Mouse (Mus musculus): Measurements from ENCODE around the gene Atp1b2. TPM values are rescaled to one million over a fixed set of nuclear protein-coding genes. Genes with fewer than 3 reads are reported as not detected.
A peak's percentile ranks its signal among the peaks of the same experiment; 100 is the strongest.
"Not testable (repeated sequence)": the region's sequence is repeated elsewhere in the genome, so short reads cannot be mapped to it uniquely, and the experiment has no call there.

Gene Atp1b2
- total RNA-seq, 2 experiments from 2014 or later = 391 to 411 TPM

DNA sequence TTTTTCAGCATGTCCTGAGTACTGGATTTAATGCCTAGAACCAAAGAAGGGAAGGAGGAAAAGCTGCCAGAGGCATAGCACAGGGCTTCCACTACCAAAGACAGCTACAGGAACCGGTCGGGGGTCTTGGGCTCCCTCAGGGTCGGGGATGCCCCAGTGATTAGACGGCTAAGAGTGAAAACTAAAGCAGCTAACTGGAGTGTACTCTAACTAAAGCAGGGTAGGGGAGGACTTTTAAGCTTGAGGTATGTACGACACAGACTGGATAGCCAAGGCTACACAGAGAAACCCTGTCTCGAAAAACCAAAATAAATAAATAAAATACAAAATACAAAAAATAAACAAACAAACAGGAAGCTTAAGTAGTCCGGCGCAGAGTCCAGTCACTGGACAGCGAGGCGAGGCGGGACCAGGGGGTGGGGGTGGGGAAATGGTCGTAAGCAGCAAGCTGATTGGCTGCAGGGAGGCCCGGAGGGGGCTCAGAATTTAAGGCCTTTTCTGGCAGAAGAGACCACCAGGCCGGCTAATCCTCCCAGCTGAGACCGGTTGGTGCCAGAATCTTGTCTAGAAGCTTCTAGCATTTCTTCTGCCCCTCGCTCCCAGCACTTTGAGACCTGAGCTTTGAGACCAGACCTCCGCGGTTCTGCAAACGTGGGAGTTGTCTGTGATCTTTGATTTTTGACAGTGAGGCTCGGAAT is 16.0 kb upstream of the Atp1b2 start, which contains the start of gene Sat2:
Sat2 (plus strand) TSS at position 454 of the 698 bp plus-strand sequence.
- TF ChIP-seq CTCF (conservative IDR thresholded peaks at IDR 0.05) = no peak
- Histone ChIP-seq H3K4me3 (peak within 1 kb of the TSS; percentile 76), H3K27ac (peak within 1 kb of the TSS; percentile 94)
- DNase-seq (ENCODE audit: low spot score in 2 of 2) = peak in 1 of 2 experiments; percentile 45

DNA sequence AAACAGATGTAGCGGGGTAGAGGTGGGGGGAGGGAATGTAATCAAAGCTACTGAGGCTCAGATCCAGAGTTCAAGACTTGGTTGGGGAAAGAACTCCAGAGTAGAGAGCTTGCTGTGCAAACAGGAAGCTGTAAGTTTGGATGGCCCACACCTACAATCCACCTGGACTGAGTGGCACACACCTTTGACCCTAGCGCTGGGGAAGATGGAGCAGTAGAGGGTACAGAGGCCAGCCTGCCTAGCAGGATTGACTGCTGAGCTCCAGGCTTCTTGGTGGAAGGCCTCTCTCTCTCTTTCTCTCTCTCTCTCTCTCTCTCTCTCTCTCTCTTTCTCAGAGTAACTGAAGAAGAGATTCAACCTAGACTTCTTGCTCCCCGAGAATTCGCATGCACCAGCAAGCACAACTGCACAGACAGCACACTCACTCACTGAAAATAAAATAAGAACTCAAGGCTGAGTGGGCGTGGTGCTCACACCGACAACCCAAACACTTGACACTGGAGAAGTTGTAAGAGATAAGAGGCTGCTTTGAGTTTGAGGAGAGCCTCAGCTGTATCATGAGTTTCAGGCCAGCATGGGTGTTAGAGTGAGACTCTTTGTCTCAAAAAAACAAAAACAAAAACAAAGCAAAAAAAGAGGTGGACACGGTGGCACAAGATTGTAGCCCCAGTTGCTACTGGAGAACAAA is 14.8 kb upstream of the Atp1b2 start:
- no peak for DNase-seq (ENCODE audit: low spot score in 2 of 2)
- Histone ChIP-seq H3K4me3 (no peak overlapping the region), H3K27ac (no peak overlapping the region)
- TF ChIP-seq CTCF (conservative IDR thresholded peaks at IDR 0.05) = no peak

DNA sequence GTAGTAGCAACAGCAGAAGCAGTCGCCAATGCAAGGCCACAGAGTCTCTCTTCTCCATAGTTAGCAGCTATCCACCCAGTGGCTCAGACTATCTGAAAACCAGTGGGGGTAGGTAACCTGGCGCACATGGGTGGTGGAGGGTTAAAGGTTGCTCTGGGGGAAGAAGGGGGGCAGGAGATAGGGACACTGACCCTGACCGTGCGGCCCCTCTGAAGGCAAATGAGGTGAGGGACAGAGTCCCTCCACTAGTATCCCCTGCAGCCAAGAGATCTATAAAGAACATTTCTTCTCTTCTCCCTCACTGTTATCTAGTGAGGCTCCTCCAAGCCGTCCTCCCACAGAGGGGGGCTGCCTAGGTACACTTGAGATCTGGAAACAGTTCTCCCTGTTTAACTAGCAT is 12.1 kb upstream of the Atp1b2 start, which contains the start of gene Shbg:
Shbg (minus strand) TSS at position 101 of the 400 bp plus-strand sequence.
- no peak for DNase-seq (ENCODE audit: low spot score in 2 of 2)
- Histone ChIP-seq H3K4me3 (no peak within 1 kb of the TSS), H3K27ac (no peak within 1 kb of the TSS)
- no peak for TF ChIP-seq CTCF (conservative IDR thresholded peaks at IDR 0.05)

DNA sequence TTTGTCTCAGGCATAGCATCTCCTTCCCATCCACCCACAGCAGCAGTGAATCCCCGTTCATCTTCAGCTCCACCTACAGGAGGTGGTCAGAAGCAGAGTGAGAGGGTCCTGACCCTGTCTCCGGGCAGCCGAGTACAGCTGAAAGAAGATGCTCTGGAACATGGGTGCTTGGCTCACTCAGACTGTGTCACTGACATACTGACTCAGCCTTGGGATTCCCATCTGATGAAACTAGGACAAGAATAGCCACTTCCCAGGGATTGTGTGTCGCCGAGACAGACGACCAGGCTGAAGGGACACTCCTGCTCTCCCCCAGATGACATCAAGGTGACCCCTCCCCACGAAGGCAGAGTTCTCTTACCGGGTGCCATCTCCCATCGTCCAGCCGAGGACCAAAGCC is 11.0 kb upstream of the Atp1b2 start:
- TF ChIP-seq CTCF (conservative IDR thresholded peaks at IDR 0.05) = no peak
- Histone ChIP-seq H3K27ac (no peak overlapping the region), H3K4me3 (no peak overlapping the region)
- no peak for DNase-seq (ENCODE audit: low spot score in 2 of 2)

DNA sequence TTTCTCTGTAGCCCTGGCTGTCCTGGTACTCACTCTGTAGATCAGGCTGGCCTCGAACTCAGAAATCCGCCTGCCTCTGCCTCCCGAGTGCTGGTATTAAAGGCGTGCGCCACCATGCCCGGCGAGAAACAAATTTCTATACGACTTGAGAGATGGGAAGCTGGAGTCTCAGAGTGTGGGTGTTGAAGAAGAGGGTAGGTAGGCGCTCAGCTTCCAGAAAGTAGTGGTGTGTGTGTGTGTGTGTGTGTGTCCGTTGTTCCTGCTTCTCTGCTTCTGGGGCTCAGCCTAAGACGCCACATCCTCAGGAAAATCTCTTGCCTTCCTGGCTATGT is 8.5 kb upstream of the Atp1b2 start:
- DNase-seq (ENCODE audit: low spot score in 2 of 2); H3K27ac ChIP-seq; H3K4me3 ChIP-seq: not testable (repeated sequence)

DNA sequence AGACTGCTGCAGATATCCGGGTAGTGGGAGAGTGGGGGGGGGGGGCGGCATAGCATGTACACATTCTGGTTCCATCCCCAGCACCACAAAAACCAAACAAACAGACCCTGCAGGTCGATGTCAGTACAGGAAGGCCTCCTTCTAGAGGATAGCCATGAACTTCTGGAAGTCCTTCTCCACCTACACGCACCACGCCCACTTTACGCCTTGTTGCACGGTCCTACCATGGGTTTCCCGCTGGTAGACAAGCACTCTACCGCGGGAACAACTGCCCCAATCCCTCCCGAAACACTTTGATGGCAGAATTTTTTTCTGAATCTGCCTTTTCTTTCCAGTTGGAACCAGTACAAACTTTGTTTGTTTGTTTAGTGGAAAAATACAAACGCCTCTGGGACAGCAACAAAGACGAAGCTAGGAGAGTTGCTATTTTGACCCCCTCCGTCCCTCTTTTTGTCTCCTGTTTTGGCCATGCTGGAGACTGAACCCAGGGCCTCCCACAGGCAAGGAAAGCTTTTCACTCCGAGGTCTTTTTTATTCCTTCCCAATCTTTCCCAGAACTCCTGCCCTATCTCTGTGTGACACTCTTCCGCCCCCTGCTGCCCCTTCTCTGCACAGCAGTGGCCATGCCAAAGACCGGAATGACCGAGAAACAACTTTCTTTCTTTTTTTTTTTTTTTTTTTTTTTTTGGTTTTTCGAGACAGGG is 8.0 kb upstream of the Atp1b2 start:
- H3K4me3 ChIP-seq = peak overlapping the region; percentile 31
- DNase-seq (ENCODE audit: low spot score in 2 of 2) = peak; percentile 79 to 84
- peak overlapping the region; percentile 80 for H3K27ac ChIP-seq
- TF ChIP-seq CTCF (conservative IDR thresholded peaks at IDR 0.05) = peak; percentile 84

DNA sequence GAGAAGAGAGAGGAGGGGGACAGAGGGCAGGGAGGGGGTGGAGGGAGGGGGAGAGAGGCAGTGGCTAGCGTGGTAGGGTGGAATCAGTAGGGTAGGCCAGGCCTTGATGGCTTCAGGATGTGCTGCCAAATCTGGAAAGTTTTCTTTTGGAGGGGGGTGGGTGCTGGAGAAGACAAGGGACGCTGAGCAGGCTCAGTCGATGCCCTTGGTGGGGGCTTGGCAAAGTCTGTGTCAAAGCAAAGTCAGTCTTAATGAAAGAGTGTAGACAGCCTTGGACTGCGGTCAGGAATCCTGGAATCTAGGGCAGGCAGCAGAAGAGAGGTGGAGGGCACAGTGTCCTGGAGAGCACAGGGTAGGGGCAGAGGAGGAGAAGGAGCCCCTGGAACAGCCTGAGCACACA is 5.2 kb upstream of the Atp1b2 start:
- no peak for TF ChIP-seq CTCF (conservative IDR thresholded peaks at IDR 0.05)
- peak overlapping the region; percentile 46; the same call in 1 of the 2 replicates for H3K27ac ChIP-seq
- no peak overlapping the region for H3K4me3 ChIP-seq
- no peak for DNase-seq (ENCODE audit: low spot score in 2 of 2)

DNA sequence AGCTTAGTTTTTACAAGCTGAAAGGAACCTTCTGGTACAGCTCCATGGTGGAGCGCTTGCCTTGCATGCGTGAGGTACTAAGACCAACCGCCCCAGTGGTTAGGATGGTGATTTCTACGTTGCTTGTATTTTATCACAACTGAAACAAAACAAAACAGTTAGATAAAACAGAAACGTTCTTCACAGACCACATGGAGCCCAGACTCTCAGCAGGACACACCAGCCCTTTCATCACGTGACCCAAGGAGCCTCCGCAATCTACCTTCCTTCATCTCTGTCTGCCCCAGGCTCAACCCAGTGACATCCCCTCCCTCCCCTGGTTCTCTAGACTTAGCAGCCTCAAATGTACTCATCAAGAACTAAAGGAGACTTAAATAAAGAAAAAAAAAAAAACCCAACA is 3.7 kb upstream of the Atp1b2 start:
- Histone ChIP-seq H3K4me3 (no peak overlapping the region), H3K27ac (no peak overlapping the region)
- no peak for DNase-seq (ENCODE audit: low spot score in 2 of 2)
- TF ChIP-seq CTCF (conservative IDR thresholded peaks at IDR 0.05) = no peak

DNA sequence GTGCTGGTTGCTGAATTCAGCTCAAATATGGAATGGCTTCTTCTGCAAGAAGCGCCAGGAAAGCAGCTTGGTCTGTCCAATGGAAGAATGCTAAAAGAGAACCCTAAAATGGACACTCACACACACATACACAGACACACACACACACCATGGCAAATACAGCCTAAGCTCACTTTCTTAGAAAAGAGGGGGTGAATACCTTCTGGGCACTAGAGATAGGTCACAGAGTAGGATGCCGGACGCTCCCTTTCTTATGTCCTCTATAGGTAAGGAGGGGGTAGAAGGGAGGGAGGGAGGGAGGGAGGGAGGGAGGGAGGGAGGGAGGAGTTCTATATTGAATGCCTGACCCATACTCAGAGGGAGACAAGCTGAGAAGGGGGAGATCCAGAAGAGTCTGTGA is 2.8 kb upstream of the Atp1b2 start:
- H3K4me3 ChIP-seq = no peak overlapping the region
- no peak overlapping the region for H3K27ac ChIP-seq
- TF ChIP-seq CTCF (conservative IDR thresholded peaks at IDR 0.05) = no peak
- DNase-seq (ENCODE audit: low spot score in 2 of 2) = no peak

DNA sequence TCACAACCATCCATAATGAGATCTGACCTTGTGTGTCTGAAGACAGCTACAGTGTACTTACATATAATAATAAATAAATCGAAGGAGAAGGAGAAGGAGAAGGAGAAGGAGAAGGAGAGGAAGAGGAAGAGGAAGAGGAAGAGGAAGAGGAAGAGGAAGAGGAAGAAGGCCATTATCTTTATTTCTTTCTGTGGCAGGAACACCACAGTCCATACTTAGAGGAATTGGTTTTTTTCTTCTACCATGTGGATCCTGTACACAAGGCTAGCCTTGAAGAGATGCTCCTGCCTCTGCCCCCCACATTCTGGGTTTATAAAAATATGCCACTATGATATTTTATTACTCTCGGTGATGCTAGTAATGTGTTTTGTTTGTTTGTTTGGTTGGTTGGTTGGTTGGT is 1.1 kb upstream of the Atp1b2 start:
- no peak for TF ChIP-seq CTCF (conservative IDR thresholded peaks at IDR 0.05)
- H3K4me3 ChIP-seq = no peak overlapping the region
- no peak for DNase-seq (ENCODE audit: low spot score in 2 of 2)
- H3K27ac ChIP-seq = no peak overlapping the region

DNA sequence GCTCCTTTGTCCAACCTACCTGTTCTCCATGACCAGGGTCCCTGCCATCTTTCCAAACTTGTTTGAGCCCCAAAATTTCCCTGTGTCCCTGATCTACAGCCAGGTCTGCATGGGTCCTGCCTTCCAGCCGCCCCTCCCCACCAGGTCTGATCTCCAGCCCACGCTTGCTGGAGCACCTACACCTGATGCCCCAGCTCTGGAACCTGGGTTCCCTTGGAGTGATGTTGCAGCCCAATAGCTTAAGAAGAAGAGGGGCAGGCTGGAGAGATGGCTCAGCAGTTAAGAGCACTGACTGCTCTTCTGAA is 701 bp upstream of the Atp1b2 start:
- no peak for DNase-seq (ENCODE audit: low spot score in 2 of 2)
- H3K27ac ChIP-seq = peak overlapping the region; percentile 28; the same call in 1 of the 2 replicates
- no peak for TF ChIP-seq CTCF (conservative IDR thresholded peaks at IDR 0.05)
- H3K4me3 ChIP-seq = no peak overlapping the region; the same call in 1 of the 2 replicates

DNA sequence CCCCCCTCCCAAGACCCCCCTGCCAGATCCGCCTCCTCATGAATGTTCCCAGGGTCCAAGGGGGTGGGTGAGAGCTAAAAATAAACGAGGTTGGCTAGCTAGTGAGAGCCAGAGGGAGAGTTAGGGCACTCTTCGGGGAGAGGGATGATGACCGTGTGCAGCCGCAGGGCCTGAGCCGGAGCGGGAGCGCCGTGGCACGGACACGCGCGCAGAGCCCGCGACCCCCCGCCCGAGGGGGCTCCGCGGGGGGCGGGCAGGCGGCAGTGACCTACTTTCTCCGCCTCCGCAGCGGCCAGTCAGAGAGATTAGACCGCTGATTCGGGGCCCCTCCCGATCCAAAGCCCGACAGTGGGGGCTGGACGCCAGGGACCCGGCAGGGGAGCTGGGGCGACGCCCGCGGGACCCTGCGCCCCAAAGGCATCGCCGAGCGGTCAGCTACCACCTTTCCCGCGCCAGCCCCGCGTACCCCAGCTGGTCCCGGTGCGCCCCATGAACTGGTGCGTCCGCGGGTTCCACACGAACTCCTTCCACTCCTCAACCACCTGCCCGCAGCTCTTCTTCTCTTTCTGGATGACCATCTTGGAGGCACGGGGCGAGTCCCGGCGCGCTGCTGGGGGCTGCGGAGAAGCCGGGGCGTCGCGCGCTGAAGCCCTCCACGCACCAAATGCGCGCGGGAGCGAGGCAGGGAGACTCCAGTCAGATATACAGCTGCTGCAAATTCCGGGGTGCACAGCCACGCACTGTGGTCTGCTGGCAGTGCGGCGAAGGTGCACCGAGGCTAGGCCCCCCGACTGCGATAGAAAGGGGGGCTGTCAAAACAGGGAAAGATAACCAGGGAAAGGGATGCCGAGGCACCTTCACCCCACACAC is 712 bp downstream of the Atp1b2 start:
- TF ChIP-seq CTCF (conservative IDR thresholded peaks at IDR 0.05) = no peak
- peak in 1 of 2 experiments; percentile 24 for DNase-seq (ENCODE audit: low spot score in 2 of 2)
- Histone ChIP-seq H3K4me3 (peak overlapping the region; percentile 88), H3K27ac (peak overlapping the region; percentile 95)

DNA sequence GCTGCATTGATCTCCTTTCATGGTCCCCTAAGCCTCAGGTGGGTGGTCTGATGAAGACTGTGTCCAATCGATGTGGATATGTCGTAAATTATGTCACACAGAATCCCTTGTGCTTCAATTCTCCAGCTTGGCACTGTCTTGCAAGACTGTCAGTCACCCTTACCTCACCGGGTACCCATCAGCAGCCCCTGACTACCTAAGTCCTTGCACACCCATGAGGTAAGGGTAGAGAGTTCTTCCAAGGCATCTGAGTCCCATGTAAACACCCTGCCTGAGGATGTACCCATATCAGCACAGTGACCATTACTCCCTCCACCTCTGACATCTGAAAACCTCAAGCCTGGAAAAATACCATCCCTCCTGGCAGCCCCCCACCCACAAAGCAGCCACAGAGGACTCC is 1.4 kb downstream of the Atp1b2 start:
- H3K4me3 ChIP-seq = peak overlapping the region; percentile 88
- peak overlapping the region; percentile 95 for H3K27ac ChIP-seq
- no peak for DNase-seq (ENCODE audit: low spot score in 2 of 2)

More for the DNA sequence above, 1.4 kb downstream of the Atp1b2 start:
- TF ChIP-seq CTCF (conservative IDR thresholded peaks at IDR 0.05) = no peak

Data from layer of hippocampus, adult 2 months (tissue).